Mouse (Mus musculus) T-helper 17 cell (primary cell): ENCODE results near the gene Dusp18.
"Not testable (repeated sequence)": the region's sequence is repeated elsewhere in the genome, so short reads cannot be mapped to it uniquely, and the experiment has no call there.

Source experiments
- in situ Hi-C, 2 experiments: fragments of 300-600 bp; cut with MboI, MseI; formaldehyde crosslinking; loops; 1 replicate in 1 of 2; 2 replicates in 1 of 2; pipeline ENCODE4 v1.15.1; 2025; ENCODE audit warnings: high pct_unique_total_duplicates in 2 of 2

The Dusp18 gene

DNA sequence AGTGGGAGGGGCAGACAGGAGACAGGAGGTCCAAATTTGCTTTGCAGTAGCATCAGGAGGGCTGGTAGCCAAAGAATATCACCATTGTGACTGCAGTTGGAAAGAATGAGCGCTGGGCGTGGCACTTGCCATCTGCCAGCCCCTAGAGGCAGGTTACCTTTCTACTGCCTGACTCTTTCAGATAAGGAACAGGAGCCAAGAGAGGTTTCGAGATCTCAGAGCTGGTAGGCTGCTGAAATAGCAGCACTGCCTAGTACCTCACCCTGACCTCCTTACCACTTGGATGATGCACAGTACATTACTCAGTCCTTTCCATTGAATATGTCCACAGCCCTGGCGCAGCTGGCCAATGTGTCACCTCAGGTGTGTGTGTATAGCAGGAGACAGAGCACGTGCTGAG is 7.7 kb upstream of the Dusp18 start:
- in situ Hi-C loops, result no loop called here

DNA sequence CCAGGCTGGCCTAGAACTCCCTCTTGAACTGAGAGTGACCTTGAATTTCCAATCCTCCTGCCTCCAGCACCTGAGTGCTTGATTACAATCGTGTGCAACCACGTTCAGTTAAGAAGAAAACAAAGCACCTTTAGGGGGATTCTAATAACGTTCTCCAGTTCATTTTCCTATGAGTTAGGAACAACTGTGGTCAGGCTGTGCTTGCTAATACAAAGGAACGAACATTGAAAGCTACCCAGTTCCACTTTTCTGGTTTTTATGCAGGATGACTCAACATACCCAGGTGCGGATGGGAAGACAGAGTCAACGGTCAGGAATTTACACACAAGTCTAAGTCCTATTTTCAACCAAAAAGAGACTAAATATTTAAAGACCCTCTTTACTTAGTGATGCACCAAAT is 1.1 kb upstream of the Dusp18 start:
- in situ Hi-C loops, result no loop called here

DNA sequence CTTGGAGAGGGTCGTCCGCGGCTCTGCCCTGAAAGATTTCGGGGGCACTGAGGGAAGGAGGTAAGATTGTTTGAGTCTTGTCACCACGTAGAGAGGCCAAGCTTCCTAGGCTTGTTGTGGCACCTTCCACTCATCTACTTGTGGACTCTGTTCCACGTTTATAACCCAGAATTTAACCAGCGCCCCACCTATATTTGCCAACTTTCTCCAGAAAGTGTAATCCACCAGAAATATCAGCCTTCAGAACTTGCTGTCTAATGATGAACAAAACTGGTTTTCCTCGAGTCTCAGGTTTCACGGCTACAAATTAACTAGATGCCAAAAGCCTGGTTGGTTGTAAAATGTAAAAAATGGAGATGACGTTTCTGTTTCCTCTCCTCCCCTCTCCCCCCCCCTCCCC is 418 bp downstream of the Dusp18 start:
- in situ Hi-C loops, result no loop called here

DNA sequence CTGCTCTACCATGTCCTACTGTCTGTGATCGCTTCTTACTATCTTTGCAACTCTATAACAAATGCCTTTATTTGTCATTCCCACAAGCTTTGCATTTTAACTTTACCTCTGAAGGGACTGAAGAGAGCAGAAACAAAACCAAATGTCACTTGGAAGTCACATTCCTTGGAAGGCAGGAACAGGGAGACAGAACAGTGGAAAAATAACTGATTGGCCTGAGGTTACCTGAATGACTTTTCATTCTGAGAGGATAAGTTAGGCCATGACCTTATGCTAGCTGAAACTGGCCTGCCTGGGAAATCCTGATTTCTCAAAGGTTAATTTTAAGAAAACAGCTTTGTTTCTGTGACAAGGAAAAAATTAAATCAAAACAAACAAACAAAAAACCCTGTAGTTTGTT is 893 bp downstream of the Dusp18 start:
- in situ Hi-C loops, result no loop called here

DNA sequence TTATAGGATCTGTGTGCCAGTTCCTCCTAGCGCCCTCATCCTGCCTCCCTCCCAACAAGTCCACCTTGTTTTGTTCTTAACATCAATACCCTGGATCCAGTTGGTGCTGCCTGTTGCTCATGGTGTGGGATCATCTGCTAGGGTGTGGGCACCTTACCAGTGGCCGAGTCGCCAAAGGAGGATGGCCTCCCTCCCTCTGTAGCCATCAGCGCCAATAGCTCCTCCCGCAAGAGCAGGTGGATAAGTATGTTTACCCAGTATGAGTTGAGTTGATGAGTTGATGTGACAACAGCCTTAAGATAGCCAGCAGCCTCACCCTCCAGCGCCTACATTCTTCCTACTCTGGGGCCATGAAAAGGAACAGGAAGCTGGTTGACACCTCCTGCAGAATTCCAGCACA is 5.3 kb downstream of the Dusp18 start:
- in situ Hi-C loops, result no loop called here

DNA sequence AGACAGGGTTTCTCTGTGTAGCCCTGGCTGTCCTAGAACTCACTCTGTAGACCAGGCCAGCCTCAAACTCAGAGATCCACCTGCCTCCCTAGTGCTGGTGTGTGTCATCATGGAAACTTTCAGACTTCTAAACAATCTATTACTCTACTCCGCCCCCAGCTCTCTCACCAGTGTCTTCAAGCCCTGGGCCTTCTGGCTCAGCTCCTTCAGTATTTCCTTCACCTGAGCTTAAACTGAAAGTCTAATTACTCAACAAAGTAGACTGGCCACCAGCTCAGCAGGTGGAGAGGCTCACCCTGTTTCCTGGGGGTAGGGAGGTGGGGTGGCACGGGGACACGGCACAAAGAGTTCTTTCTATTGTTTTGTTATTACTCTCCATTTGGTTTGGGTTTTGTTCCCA is 7.5 kb downstream of the Dusp18 start:
- in situ Hi-C loops, result no loop called here

DNA sequence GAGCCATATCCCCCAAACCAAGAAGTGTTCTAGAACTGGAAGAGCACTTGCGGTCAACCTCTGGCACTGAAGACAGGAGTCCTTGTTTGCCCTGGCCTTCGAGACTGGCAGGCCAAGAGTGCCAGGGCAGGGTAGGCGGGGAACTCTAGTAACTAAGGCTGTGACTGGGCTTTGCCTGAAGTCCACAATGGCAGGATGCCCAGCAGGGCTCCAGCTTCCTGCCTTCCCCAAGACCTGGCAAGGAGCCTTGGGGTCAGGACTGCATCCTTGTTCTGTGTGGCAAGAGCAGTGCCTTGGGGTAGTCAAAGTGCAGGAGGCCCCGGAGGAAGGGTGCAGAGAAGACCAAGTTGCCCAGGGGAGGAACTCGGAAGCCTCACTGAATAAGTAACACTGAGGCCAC is 8.0 kb downstream of the Dusp18 start:
- in situ Hi-C loops, result no loop called here

DNA sequence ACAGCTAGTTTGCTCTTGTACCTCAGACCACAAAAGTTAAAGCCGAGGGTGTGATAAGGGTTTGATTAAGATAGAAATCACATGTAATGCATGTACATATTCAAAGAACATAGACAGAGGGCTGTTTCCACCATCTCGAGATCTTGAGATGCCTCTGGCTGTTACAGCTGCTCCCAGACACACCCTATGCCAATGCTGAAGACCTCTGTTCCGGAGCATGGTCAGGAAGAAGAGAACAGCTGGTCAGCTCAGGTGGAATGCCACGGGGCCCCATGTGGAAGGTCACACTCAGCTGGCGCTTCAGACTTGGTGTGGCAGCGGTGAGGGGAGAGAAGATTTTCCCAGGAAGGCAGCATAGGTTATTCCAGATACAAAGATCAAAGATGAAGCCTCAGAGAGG is 9.6 kb downstream of the Dusp18 start:
- in situ Hi-C loops, result loop anchor here in 1 of 2 experiments (5.0 kb wide), 1 partner anchor 42 kb away; the partner anchor contains the start of gene Osbp2

DNA sequence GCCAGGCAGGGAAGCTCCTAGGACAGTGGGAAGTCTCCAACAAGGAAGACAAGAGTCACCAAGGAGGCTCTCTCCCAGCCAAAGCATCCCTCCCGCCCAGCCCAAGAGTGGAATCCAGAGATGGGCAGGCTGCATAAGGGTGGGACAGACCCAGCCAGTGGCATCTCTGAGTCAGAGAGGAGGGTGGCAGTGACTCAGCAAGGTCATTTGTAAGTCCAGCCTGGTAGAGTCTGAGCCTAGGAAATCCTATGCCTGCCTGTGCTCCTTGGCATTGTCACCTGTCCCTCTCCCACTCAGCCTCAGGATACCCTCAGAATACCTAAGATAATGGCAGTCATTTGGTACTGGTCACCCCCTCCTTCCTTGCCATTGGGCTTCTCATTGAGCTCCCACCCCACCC is 10.4 kb downstream of the Dusp18 start:
- in situ Hi-C loops, result loop anchor here in 1 of 2 experiments (5.0 kb wide), 1 partner anchor 43 kb away; the partner anchor contains the start of gene Osbp2

DNA sequence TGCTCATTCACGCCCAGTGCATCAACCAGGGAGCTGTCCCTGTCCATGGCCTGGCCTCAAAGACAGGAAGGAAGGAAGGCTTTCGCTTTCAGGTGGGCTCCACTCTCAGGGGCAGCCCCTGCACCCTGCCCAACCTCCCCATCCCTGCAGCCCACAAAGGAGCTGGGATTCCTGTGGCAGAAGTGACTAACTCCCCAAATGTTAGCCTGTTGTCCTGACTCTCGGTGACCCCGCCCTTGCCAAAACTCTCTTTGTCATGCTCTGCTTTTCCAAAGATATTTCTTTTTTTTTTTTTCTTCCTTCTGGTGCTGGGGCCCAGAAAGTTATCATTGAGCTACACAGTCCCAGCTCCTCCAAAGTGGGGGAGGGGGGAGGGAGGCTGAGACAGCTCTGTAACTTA is 14.2 kb downstream of the Dusp18 start:
- in situ Hi-C loops, result loop anchor here in 1 of 2 experiments (5.0 kb wide), 1 partner anchor 47 kb away; the partner anchor contains the start of gene Osbp2

DNA sequence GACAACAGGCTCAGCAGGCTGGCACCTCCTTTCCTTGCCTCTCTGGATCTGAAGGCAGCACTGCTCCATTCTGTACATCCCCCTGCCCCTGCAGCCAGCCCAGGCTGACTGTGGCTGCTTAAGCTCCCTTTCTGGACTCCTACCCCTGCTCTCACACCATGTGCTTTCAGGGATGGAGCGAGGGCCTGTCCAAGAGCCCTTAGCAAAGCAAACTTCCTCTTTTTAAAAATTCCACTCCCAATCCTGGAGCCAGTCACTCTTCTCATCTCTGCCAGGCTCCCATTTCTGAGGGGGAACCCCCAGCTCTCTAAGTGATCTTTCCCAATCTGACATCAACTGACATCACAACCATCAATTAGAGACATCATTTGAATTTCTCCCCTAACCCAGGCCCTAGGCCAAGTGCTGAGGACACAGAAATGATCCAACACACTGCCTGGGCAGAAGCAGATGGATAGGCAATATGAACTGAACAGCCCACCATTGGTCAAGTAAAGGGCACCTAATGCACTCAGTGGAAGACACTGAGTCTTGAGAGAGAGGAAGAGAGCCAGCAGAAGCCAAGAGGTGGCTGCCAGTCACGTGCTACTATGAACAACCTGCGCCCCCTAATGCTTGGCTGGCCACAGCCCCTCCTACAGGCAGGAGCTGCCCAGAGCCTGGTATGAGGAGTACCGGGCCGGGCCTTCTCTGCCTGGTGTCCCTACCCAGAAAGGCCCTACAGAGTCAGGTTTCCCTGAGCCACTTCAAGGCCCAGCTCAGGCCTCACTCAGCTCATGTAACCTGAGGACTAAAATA is 15.7 kb downstream of the Dusp18 start:
- in situ Hi-C loops, result no loop called here

DNA sequence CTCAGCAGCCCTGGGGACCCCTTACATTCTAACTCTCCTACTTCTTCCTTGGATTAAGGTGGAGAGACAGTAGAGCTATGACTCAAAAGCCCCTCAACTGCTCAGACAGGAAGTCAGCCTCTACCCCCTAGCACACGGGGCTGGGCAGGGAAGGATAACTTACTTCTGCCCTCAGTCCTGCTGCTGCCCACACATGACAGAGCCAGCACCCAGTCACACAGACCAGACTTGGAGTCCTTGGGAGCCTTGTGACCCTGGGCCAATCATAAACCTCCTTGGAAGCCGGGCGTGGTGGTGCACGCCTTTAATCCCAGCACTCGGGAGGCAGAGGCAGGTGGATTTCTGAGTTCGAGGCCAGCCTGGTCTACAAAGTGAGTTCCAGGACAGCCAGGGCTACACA is 16.4 kb downstream of the Dusp18 start:
- in situ Hi-C loops, result not testable (repeated sequence)

DNA sequence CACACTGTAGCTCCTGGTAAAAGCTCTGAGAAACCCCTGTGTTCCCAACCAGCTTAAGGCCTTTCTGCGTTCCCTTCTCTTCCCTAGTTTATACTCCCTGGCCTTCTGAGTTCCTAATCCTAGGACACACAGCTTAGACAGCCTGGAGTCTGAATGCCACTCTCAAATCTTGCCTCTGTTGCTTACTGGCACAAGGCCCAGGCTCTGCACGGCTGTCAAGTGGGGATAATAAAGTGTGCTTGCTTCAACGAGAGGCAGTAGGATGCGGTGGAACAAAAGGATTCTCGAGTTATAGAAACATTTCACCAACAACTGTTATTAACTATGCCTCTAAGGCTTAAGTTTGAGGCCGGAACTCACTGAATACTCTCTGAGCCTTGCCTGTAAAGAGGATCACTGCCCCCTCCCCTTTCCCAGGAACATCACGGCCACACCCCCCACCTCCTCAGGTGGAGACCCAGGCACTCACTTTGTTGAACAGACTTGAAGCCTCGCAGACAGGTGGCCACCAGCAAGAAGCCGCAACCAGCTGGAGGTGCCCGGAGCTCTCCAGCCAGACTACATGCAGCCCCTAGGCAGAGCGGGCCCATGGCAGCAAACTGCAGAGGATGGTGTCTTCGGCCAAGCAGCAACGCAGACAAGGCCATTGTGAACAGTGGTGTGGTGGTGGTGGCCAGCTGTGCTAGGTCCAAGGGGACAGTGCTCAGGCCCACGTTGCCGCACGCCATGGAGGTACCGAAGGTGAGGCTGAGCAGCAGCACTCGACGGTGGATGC is 17.2 kb downstream of the Dusp18 start:
- in situ Hi-C loops, result no loop called here

DNA sequence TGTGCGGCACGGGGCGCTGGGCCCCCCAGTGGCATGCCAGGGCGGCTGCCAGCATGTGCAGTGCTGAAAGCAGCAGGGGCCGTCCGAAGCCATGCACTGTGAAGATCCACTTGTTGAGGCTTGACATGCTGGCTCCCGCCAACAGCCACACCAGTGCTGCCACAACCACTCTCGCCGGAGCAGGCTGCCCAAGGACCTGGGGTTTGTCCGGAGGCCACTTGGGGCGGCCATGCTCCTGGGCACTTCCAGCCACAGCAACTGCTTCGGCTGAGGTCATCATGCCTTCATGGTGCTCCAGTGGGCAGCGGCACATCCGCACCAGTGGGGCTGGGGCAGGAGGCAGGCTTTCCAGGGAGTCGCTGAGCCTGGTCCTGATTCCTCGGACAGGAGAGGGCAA is 17.8 kb downstream of the Dusp18 start:
- in situ Hi-C loops, result no loop called here

DNA sequence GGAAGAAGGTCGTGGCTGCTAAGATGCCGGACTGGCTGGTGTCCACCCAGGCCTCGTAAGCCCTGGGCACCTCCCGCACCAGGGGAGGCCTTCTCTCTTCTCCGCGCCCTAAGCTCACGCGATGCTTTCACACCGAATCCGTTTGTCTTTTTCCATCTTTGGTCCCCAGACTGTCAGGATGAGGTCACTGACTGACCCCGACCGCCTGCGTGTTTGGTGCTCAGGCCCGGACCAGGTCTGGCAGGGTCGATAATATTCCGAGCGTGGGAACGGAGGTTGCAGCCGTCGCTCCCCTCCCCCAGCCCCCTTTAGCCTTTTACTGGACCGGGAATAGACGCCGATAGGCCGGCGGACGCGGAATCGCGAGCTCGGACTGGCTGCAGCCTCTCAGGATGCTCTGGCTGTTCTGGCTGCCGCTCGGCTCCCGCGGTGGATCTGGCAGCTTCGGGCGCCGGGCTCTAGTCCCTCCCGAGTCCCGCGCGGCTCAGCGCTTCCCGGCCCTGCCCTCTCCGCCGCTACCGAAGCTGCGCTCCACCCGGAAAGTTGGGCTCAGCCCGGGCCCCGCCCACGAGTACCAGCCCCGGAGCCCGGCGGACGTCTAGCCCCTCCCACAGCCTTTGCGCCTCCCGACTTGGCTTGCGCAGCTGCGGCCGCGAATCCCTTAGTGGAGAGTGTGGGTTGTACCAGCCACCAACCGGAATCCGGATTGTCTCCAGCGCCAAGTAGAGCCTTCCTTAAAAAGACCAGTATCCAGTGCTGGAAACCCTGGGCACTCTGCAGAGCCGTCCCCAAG is 18.5 kb downstream of the Dusp18 start:
- in situ Hi-C loops, result no loop called here

DNA sequence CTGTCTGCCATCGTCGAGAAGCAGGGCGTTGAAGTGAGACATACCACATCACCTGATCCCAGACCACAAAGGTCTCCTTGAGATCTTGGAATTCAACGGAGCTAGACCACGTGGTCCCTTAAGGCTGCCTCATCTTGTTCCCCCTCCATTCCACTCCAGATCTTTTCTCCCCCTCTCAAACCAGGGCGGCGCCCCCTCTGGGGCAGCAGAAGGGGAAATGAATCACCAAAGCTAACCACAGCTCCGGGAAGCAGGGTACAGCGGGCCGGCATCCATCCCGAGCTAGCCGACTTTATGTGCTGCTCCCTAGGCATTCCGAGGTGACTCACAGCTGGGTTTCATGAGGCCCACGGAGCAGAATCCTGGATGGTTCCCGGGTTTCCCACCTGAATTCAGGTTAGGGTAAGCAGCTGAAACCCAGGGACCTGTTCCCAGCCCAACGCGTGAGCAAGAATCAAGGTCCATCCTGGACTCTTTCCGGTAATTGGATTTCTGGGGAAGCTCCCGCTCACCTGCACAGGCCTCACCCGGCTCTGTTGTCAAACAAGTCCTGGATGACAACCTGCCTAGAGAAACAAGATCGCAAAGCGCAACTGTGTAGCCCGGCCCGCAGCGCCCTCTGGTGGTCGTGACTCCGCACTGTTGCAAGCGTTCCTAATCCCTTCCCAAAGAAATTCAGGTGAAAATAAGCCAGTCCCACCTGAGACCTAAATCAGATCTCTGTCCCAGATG is 19.2 kb downstream of the Dusp18 start, which contains the start of gene Slc35e4:
Gene Slc35e4, minus strand, starts transcription at position 556 of the 732 bp plus-strand sequence.
- in situ Hi-C loops, result no loop called here

DNA sequence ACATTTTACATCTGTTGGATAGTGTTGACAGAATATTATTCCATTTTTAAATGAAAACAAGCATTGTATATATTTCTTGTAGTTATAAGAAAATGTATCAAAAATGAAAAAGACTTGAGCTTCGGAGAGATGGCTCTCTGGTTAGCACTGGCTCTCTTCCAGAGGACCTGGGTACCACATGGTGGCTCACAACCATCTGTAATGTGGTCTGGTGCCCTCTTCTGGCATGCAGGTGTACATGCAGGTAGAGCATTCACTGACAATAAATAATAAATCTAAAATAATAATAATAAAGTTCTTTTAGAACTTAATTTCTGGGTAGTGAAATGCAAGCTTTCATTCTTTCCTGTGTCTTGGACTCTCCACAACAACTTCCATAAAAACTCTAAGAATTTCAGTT is 23.7 kb downstream of the Dusp18 start:
- in situ Hi-C loops, result no loop called here

DNA sequence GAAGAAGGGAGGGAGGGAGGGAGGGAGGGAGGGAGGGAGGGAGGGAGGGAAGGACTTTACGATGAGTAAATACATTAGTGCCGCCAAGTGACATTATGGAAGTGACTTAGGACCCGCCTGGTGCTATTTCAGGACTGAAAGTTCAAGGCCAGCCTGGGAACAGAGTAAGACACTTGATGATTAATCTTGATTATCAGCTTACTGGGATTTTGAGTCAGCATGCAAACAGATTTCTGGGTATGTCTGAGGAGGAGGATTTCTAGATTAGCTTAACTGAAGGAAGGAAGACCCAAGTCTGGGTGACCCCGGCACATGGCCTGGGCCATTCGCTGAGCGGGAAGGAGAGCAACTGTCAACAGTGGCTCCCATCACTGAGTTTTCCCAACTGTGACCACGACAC is 25.4 kb downstream of the Dusp18 start:
- in situ Hi-C loops, result no loop called here

DNA sequence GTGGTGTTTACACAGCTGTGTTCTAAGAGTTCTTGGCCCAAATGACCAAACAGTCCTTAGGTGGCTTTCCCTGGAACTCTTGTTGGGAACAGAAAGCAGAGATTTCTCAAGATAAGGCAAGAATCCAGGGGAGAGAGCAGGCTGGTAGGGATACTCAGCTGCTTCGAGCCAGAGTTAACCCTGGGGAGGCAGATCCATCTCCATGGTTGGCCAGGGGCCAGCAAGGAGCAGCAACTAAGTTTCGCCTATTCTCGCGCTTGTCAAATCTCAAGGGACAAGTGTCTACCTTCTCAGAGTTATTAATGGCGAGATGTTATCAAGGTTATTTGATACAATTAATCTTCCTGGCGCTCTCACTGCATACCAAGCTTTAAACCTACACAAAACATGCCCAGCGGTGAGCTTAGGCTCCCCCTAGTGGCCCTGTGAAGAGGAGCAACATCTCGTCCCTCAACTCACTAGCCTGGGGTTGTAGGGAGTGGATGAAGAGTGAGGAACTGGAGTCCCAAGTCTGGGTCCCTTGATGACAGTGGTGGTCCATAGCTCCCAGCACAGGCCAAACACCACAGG is 26.3 kb downstream of the Dusp18 start:
- in situ Hi-C loops, result no loop called here

DNA sequence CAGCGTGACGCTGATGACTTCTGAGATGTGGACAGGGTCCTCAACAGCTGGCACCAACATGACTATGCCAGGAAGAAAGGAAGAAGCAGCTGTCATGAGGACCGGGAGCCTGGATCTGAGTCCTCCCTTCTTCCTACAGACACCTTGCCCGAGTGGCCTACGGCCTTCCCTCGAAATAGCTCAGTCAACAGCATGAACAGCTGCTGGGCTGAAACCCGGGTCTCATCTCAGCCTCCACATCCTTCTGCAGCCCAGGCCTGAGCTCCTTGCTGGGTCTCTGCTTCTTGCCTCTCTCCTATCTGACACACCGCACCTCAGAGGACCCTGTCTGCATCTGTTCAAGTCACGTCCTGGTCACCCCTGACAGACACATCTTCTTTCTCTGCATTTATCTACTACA is 27.1 kb downstream of the Dusp18 start:
- in situ Hi-C loops, result no loop called here

DNA sequence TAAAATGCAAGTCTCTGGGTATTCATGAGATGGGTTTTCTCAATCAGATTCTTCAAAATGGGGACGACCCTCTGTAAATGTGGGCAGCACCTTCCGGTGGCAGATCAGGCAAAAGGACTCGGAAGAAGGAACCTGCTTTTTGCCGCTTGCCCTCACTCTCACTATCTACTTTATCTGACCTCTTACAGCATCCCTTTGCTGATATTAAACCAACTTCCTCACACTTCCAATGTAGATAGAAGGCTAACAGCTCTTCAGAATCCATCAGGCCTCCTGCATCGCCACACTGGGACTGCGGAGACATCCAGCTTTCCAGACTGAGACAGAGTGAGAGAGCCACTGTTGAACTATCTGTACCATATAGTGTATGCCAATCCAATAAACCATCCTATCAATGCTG is 27.7 kb downstream of the Dusp18 start:
- in situ Hi-C loops, result no loop called here
